Mouse (Mus musculus): Measurements from ENCODE around the gene Vps33b. TPM values are rescaled to one million over a fixed set of nuclear protein-coding genes. Genes with fewer than 3 reads are reported as not detected.
A peak's percentile ranks its signal among the peaks of the same experiment; 100 is the strongest.
"Not testable (repeated sequence)": the region's sequence is repeated elsewhere in the genome, so short reads cannot be mapped to it uniquely, and the experiment has no call there.

The Vps33b gene
- polyA plus RNA-seq, 1 experiment from 2014 or later, result 11.4 TPM

- Histone ChIP-seq H3K27me3 (replicated peaks; ENCODE audit: control insufficient read depth, insufficient read depth, low read length) (no peaks in the 10 kb centered on the region), H3K4me2 (ENCODE audit: low read length) (no peak overlapping the region), H3K36me3 (ENCODE audit: control insufficient read depth, insufficient read depth, low read length) (peaks cover 63% of the 10 kb centered on the region), H3K9me3 (ENCODE audit: control insufficient read depth, low read length) (no peaks in the 10 kb centered on the region), H3K27ac (ENCODE audit: low read depth) (no peak overlapping the region), H3K4me3 (ENCODE audit: low read depth, low read length) (no peak overlapping the region), H3K4me1 (replicated peaks; ENCODE audit: control insufficient read depth, insufficient read depth, low read length) (0 out of 2 replicates have a peak, but pooled peaks cover 3% of the 10 kb centered on the region), H3K9ac (ENCODE audit: low read length) (no peak overlapping the region)
- DNase-seq (ENCODE audit: low spot score), result no peak
- 90% methylated on average over 4 of the region's 4 CpGs for WGBS
- no peak for ATAC-seq (replicated peaks; ENCODE audit: low FRiP score, low TSS enrichment, low read depth)
Observed at GRCm38 (mm10) chr7:80318670-80319069, 49.2 kb downstream of the Vps33b start.

- Histone ChIP-seq H3K27me3 (replicated peaks; ENCODE audit: control insufficient read depth, insufficient read depth, low read length) (no peaks in the 10 kb centered on the region), H3K27ac (ENCODE audit: low read depth) (no peak overlapping the region), H3K9me3 (ENCODE audit: control insufficient read depth, low read length) (no peaks in the 10 kb centered on the region), H3K9ac (ENCODE audit: low read length) (no peak overlapping the region), H3K4me1 (replicated peaks; ENCODE audit: control insufficient read depth, insufficient read depth, low read length) (0 out of 2 replicates have a peak, but pooled peaks cover 5% of the 10 kb centered on the region), H3K4me2 (ENCODE audit: low read length) (no peak overlapping the region), H3K4me3 (ENCODE audit: low read depth, low read length) (no peak overlapping the region), H3K36me3 (ENCODE audit: control insufficient read depth, insufficient read depth, low read length) (peaks cover 51% of the 10 kb centered on the region)
- WGBS, result 83% methylated on average over 19 of the region's 19 CpGs
- ATAC-seq (replicated peaks; ENCODE audit: low FRiP score, low TSS enrichment, low read depth) (no peak), DNase-seq (ENCODE audit: low spot score) (no peak)
Observed at GRCm38 (mm10) chr7:80319846-80320496, 50.5 kb downstream of the Vps33b start.

DNA sequence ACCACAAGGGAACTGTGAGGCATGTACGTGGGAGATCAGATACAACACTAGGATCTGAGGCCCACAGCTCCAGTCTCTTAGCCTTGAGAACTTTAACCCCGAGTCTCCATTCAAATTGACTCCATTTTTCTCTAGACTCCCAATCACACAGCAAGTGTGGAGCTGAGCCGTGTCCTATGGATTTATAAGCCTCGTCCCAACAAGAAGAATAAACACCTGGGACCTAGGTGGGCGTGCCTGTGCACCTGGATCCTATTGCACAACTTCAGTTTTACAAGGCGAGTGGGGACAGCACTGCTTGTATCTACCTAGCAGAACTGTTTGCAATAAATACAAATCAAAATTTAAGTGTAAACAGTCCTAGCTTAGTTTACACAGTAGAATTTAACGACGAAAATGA is 53.9 kb downstream of the Vps33b start:
- Histone ChIP-seq H3K9ac (ENCODE audit: low read length) (peak overlapping the region; percentile 68), H3K9me3 (ENCODE audit: control insufficient read depth, low read length) (no peaks in the 10 kb centered on the region), H3K4me3 (ENCODE audit: low read depth, low read length) (peak overlapping the region; percentile 75), H3K4me2 (ENCODE audit: low read length) (peak overlapping the region; percentile 74), H3K36me3 (ENCODE audit: control insufficient read depth, insufficient read depth, low read length) (peaks cover 55% of the 10 kb centered on the region), H3K27ac (ENCODE audit: low read depth) (peak overlapping the region; percentile 89), H3K27me3 (replicated peaks; ENCODE audit: control insufficient read depth, insufficient read depth, low read length) (no peaks in the 10 kb centered on the region), H3K4me1 (replicated peaks; ENCODE audit: control insufficient read depth, insufficient read depth, low read length) (0 out of 2 replicates have a peak, but pooled peaks cover 7% of the 10 kb centered on the region)
- DNase-seq (ENCODE audit: low spot score) (peak; percentile 60), ATAC-seq (replicated peaks; ENCODE audit: low FRiP score, low TSS enrichment, low read depth) (no peak)
- 13% methylated on average over 8 of the region's 8 CpGs for WGBS

GRCm38 (mm10) chr7:80324043-80324815 is 54.8 kb downstream of the Vps33b start, which contains the start of gene Rccd1:
TSS of gene Rccd1 (minus strand) at chr7:80324454.
- under 1% methylated on average over 38 of the region's 38 CpGs for WGBS
- peak within 1 kb of the TSS; percentile 75 for H3K4me3 ChIP-seq (ENCODE audit: low read depth, low read length)
- no peaks in the 10 kb centered on the region for H3K27me3 ChIP-seq (replicated peaks; ENCODE audit: control insufficient read depth, insufficient read depth, low read length)
- ATAC-seq (replicated peaks; ENCODE audit: low FRiP score, low TSS enrichment, low read depth), result peak; percentile 98
- peaks cover 56% of the 10 kb centered on the region for H3K36me3 ChIP-seq (ENCODE audit: control insufficient read depth, insufficient read depth, low read length)
- DNase-seq (ENCODE audit: low spot score), result peak; percentile 100
- no peaks in the 10 kb centered on the region for H3K9me3 ChIP-seq (ENCODE audit: control insufficient read depth, low read length)
- peak within 1 kb of the TSS; percentile 68 for H3K9ac ChIP-seq (ENCODE audit: low read length)
- H3K4me1 ChIP-seq (replicated peaks; ENCODE audit: control insufficient read depth, insufficient read depth, low read length), result 0 out of 2 replicates have a peak, but pooled peaks cover 7% of the 10 kb centered on the region
- peak within 1 kb of the TSS; percentile 89 for H3K27ac ChIP-seq (ENCODE audit: low read depth)
- peak within 1 kb of the TSS; percentile 74 for H3K4me2 ChIP-seq (ENCODE audit: low read length)

DNA sequence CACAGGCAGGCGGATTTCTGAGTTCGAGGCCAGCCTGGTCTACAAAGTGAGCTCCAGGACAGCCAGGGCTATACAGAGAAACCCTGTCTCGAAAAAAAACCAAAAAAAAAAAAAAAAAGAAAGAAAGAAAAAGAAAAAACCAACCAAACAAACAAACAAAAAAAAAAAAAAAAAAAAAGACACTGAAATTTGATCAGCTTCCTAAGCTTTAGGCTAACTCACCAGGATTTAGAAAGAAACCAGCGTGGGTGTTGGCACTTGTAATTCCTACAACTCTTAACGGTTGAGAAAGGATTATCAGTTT is 55.3 kb downstream of the Vps33b start:
- not testable (repeated sequence) for ATAC-seq (replicated peaks; ENCODE audit: low FRiP score, low TSS enrichment, low read depth); H3K9ac ChIP-seq (ENCODE audit: low read length); H3K27me3 ChIP-seq (replicated peaks; ENCODE audit: control insufficient read depth, insufficient read depth, low read length); DNase-seq (ENCODE audit: low spot score); H3K4me3 ChIP-seq (ENCODE audit: low read depth, low read length); H3K4me1 ChIP-seq (replicated peaks; ENCODE audit: control insufficient read depth, insufficient read depth, low read length); H3K9me3 ChIP-seq (ENCODE audit: control insufficient read depth, low read length)
- Histone ChIP-seq H3K27ac (ENCODE audit: low read depth) (peak overlapping the region; percentile 89; the same call in 1 of the 2 replicates), H3K4me2 (ENCODE audit: low read length) (peak overlapping the region; percentile 74), H3K36me3 (ENCODE audit: control insufficient read depth, insufficient read depth, low read length) (peaks cover 60% of the 10 kb centered on the region)
- 47% methylated on average over 4 of the region's 5 CpGs for WGBS

- Histone ChIP-seq H3K4me1 (replicated peaks; ENCODE audit: control insufficient read depth, insufficient read depth, low read length) (0 out of 2 replicates have a peak, but pooled peaks cover 7% of the 10 kb centered on the region), H3K27ac (ENCODE audit: low read depth) (peak overlapping the region; percentile 89; the same call in 1 of the 2 replicates), H3K9ac (ENCODE audit: low read length) (no peak overlapping the region), H3K9me3 (ENCODE audit: control insufficient read depth, low read length) (no peaks in the 10 kb centered on the region), H3K4me3 (ENCODE audit: low read depth, low read length) (no peak overlapping the region), H3K4me2 (ENCODE audit: low read length) (no peak overlapping the region), H3K36me3 (ENCODE audit: control insufficient read depth, insufficient read depth, low read length) (peaks cover 60% of the 10 kb centered on the region), H3K27me3 (replicated peaks; ENCODE audit: control insufficient read depth, insufficient read depth, low read length) (no peaks in the 10 kb centered on the region)
- ATAC-seq (replicated peaks; ENCODE audit: low FRiP score, low TSS enrichment, low read depth) (no peak), DNase-seq (ENCODE audit: low spot score) (no peak)
- WGBS, result 93% methylated on average over 16 of the region's 16 CpGs
Observed at GRCm38 (mm10) chr7:80325292-80325868, 55.9 kb downstream of the Vps33b start.

DNA sequence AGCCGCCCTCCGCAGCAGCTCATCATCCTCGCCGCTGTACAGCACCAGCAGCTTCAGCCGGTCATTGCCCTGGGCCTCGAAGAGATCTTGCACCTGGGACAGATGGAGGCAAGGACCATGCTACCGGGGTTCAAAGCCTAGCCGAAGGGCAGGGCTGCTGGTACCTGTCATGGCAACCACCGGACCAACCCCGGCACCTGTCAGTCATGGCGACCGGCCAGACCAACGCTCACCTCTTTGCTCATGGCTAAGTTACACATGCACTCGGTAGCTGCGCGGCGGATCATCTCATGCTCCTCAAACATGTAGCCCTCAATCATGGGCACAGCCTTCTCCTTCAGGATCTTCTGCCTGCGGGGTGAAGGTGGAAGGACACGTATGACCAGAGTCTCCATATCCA is 56.6 kb downstream of the Vps33b start:
- no peak overlapping the region for H3K4me3 ChIP-seq (ENCODE audit: low read depth, low read length)
- no peak for DNase-seq (ENCODE audit: low spot score)
- no peak overlapping the region for H3K27ac ChIP-seq (ENCODE audit: low read depth)
- no peak overlapping the region for H3K9ac ChIP-seq (ENCODE audit: low read length)
- no peaks in the 10 kb centered on the region for H3K9me3 ChIP-seq (ENCODE audit: control insufficient read depth, low read length)
- no peak for ATAC-seq (replicated peaks; ENCODE audit: low FRiP score, low TSS enrichment, low read depth)
- 95% methylated on average over 19 of the region's 19 CpGs for WGBS
- H3K36me3 ChIP-seq (ENCODE audit: control insufficient read depth, insufficient read depth, low read length), result peaks cover 61% of the 10 kb centered on the region
- no peaks in the 10 kb centered on the region for H3K27me3 ChIP-seq (replicated peaks; ENCODE audit: control insufficient read depth, insufficient read depth, low read length)
- 0 out of 2 replicates have a peak, but pooled peaks cover 7% of the 10 kb centered on the region for H3K4me1 ChIP-seq (replicated peaks; ENCODE audit: control insufficient read depth, insufficient read depth, low read length)
- no peak overlapping the region for H3K4me2 ChIP-seq (ENCODE audit: low read length)

DNA sequence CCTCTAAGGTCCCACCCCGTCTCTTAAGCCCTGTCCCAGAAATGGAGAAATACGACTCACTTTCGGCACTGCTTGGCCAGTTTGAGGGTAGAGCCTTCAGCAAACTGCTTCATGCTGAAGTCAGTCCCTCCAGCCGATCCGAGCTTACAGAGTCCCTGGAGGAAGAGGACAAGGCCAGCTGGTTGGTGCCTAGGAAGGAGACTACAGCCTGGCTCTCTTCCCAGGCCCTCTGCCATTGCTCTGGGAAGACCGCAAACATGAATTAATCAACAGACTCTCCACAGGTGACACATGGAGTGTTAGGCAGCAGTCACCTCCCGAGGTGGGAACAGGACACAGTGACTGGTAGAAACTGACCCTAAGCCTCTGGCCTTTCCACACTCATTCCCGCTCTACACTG is 60.8 kb downstream of the Vps33b start:
- no peak for DNase-seq (ENCODE audit: low spot score)
- 0 out of 2 replicates have a peak, but pooled peaks cover 3% of the 10 kb centered on the region for H3K9me3 ChIP-seq (ENCODE audit: control insufficient read depth, low read length)
- no peak for ATAC-seq (replicated peaks; ENCODE audit: low FRiP score, low TSS enrichment, low read depth)
- no peaks in the 10 kb centered on the region for H3K4me1 ChIP-seq (replicated peaks; ENCODE audit: control insufficient read depth, insufficient read depth, low read length)
- no peak overlapping the region for H3K4me2 ChIP-seq (ENCODE audit: low read length)
- H3K27ac ChIP-seq (ENCODE audit: low read depth), result no peak overlapping the region
- no peaks in the 10 kb centered on the region for H3K27me3 ChIP-seq (replicated peaks; ENCODE audit: control insufficient read depth, insufficient read depth, low read length)
- H3K36me3 ChIP-seq (ENCODE audit: control insufficient read depth, insufficient read depth, low read length), result peaks cover 99% of the 10 kb centered on the region
- 90% methylated on average over 8 of the region's 8 CpGs for WGBS
- no peak overlapping the region for H3K4me3 ChIP-seq (ENCODE audit: low read depth, low read length)
- no peak overlapping the region for H3K9ac ChIP-seq (ENCODE audit: low read length)
